Mouse (Mus musculus): ENCODE data around the gene Ces1a.

DNA sequence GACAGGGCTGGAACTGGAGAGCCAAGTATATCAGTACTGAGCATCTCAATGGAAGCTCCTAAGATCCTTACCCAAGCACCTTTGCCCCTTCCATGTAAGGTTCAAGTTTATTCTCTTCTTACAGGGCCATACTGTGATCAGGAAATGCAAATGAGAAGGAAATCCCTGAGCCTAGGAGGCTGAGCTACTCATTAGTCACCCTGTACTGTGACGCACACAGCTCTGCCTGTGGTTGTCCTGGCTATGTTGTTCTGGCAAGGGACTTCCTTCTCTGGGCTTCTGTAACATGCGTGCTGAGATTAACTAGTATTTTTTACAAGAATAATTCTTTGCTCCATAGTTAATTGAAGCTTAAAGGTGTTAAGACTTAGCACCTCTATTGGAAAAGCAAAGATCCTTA, 17.3 kb downstream of the Ces1a start:
- TF ChIP-seq GABPA (IDR thresholded peaks at IDR 0.05; ENCODE audit: low read depth, low read length) = no peak
- TF ChIP-seq ZMIZ1 (IDR thresholded peaks at IDR 0.05; ENCODE audit: low read depth, low read length) = no peak
